Mouse (Mus musculus) liver, adult 2 months (tissue): ENCODE data around the gene Prr30. TPM values are rescaled to one million over a fixed set of nuclear protein-coding genes. Genes with fewer than 3 reads are reported as not detected.
"Not testable (repeated sequence)": the region's sequence is repeated elsewhere in the genome, so short reads cannot be mapped to it uniquely, and the experiment has no call there.

Experiments used
- DNase-seq: peaks from one replicate; pipeline ENCODE4 v3.0.0-alpha.2; 2011; ENCODE audit warnings: low read depth, low spot score; ENCODE audit errors: extremely low read depth
- H3K27ac ChIP-seq: fragments of 200-500 bp; replicated peaks from 2 replicates; pipeline ENCODE4 v1.5.1; 2012; ENCODE audit warnings: low read depth, mild to moderate bottlenecking, control low read depth, inconsistent platforms, low read length; ENCODE audit not compliant: insufficient read depth
- H3K27me3 ChIP-seq: fragments of 200-500 bp; 2 replicates; pipeline ENCODE4 v1.6.1; 2012; ENCODE audit warnings: mild to moderate bottlenecking, moderate library complexity, low read length, inconsistent platforms; ENCODE audit not compliant: control insufficient read depth, insufficient read depth
- H3K36me3 ChIP-seq: fragments of 200-500 bp; 2 replicates; pipeline ENCODE4 v1.6.1; 2012; ENCODE audit warnings: low read length, inconsistent platforms; ENCODE audit not compliant: control insufficient read depth, insufficient read depth
- H3K4me1 ChIP-seq: fragments of 200-500 bp; 2 replicates; pipeline ENCODE4 v1.6.1; 2011; ENCODE audit warnings: low read length; ENCODE audit not compliant: control insufficient read depth, insufficient read depth
- H3K4me3 ChIP-seq: fragments of 200-500 bp; 2 replicates; pipeline ENCODE4 v1.5.1; 2011; ENCODE audit warnings: low read depth, mild to moderate bottlenecking, control low read depth, low read length, moderate library complexity; ENCODE audit not compliant: insufficient read depth
- H3K79me2 ChIP-seq: fragments of 200-500 bp; 2 replicates; pipeline ENCODE4 v1.6.1; 2012; ENCODE audit warnings: inconsistent platforms, mild to moderate bottlenecking, low read length, moderate library complexity; ENCODE audit not compliant: control insufficient read depth, insufficient read depth
- H3K9ac ChIP-seq: fragments of 200-500 bp; 2 replicates; pipeline ENCODE4 v1.6.1; 2012; ENCODE audit warnings: low read depth, mild to moderate bottlenecking, control low read depth, inconsistent platforms, low read length
- CTCF ChIP-seq: fragments of 200-500 bp; IDR thresholded peaks from 2 replicates; pipeline ENCODE4 v1.5.1; 2011; ENCODE audit warnings: low read depth, low read length, control low read depth
- POLR2A ChIP-seq: fragments of 200-500 bp; IDR thresholded peaks from 2 replicates; pipeline ENCODE4 v1.6.1; 2011; ENCODE audit warnings: low read length, control low read depth; ENCODE audit not compliant: insufficient read depth; ENCODE audit errors: extremely low read depth
- WGBS: fragments of 180-500 bp; shearing (Covaris S2); methylation state at CpG from one replicate; pipeline ENCODE4 v1.1.7; 2018; 5-methylcytosine and 5-hydroxymethylcytosine counted together
- polyA plus RNA-seq: library from polyadenylated mRNA; depleted of rRNA; stranded (reverse); fragments of >200 nt; gene quantifications from 2 replicates; pipeline ENCODE4 v1.2.3, GENCODE M21; 2012; rRNA removed
- total RNA-seq: library from RNA; depleted of rRNA; stranded (reverse); fragments of >200 nt; gene quantifications from 2 replicates; pipeline ENCODE4 v1.2.3, GENCODE M21; 2014; rRNA removed

The Prr30 gene
- not detected in 2 replicates for total RNA-seq
- polyA plus RNA-seq: not detected in 2 replicates

DNA sequence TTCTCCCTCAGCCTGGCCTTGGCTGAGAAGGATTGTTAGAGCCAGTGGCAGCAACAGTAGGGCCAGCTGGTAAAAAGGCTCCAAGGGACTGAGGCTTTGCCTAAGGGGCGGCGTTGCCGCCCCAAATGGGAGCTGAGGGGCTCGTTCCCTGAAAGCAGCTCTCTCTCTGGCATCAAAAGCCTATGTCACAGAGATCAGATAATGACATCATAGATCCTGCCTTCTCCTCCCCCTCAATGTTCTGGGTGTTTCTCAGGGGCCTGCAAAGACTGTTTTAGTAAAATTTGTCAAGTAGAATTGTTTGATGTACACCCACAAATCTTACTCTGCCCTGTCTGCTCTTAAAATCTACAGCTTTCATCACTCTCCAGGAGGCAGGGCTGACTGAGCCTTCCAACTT is at the start of gene Prr30:
TSS of gene Prr30 (minus strand) at position 101 of the 400 bp plus-strand sequence.
- Histone ChIP-seq H3K4me1 (no peaks in the 10 kb centered on the region), H3K79me2 (no peaks in the 10 kb centered on the region), H3K9ac (no peak within 1 kb of the TSS), H3K27ac (no peak within 1 kb of the TSS), H3K27me3 (no peaks in the 10 kb centered on the region), H3K4me3 (no peak within 1 kb of the TSS), H3K36me3 (no peaks in the 10 kb centered on the region)
- TF ChIP-seq CTCF (no peak), POLR2A (no peak)
- 74% methylated on average over 4 of the region's 4 CpGs for WGBS
- DNase-seq: no peak

DNA sequence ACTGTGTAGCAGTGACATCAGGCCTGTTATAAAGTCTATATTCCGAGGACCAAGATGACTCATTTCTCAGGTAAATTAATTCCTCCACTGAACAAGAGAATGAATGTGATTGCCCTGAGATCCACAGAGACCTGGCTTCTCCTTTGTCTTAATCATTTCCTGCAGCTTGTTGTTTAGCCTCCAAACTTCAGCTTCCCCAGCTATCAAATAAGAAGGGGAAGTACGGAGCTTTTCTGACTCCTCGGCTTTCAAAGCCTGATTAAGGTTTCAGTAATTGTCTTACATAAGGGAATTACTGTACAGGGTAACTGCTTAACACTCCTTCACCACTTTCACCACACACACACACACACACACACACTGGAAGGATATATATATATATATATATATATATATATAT is 46.7 kb upstream of the Prr30 start:
- H3K9ac ChIP-seq: no peak overlapping the region
- DNase-seq: no peak
- no peaks in the 10 kb centered on the region for H3K36me3 ChIP-seq
- H3K27ac ChIP-seq: no peak overlapping the region
- H3K27me3 ChIP-seq: no peaks in the 10 kb centered on the region
- no peaks in the 10 kb centered on the region for H3K79me2 ChIP-seq
- H3K4me3 ChIP-seq: no peak overlapping the region
- no peaks in the 10 kb centered on the region for H3K4me1 ChIP-seq
- WGBS: 70% methylated on average over 3 of the region's 3 CpGs
- TF ChIP-seq POLR2A (no peak), CTCF (no peak)

GRCm38 (mm10) chr14:101245706-101246105 is 45.6 kb upstream of the Prr30 start:
- no peak for DNase-seq
- H3K27me3 ChIP-seq: no peaks in the 10 kb centered on the region
- no peaks in the 10 kb centered on the region for H3K36me3 ChIP-seq
- no peak overlapping the region for H3K9ac ChIP-seq
- WGBS: 62% methylated on average over 7 of the region's 7 CpGs
- H3K27ac ChIP-seq: no peak overlapping the region
- no peaks in the 10 kb centered on the region for H3K79me2 ChIP-seq
- no peak overlapping the region for H3K4me3 ChIP-seq
- no peaks in the 10 kb centered on the region for H3K4me1 ChIP-seq
- TF ChIP-seq CTCF (no peak), POLR2A (no peak)

DNA sequence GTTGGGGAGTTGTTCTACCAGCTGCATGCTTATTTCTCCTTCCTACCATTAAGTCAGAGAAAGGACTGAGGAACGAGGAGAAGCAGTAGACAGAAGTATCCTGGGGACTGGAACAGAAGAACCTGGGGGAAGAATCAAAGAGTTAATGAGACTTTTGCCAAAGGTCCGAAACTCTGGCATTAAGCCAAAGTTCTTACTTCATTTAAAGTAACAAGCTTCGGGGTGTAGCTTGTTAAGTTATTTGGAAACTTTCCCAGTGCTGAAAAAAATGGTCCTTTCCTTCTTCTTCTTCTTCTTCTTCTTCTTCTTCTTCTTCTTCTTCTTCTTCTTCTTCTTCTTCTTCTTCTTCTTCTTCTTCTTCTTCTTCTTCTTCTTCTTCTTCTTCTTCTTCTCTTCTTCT is 44.3 kb upstream of the Prr30 start:
- not testable (repeated sequence) for H3K4me3 ChIP-seq, H3K27me3 ChIP-seq, H3K36me3 ChIP-seq, H3K4me1 ChIP-seq, H3K79me2 ChIP-seq, H3K9ac ChIP-seq, DNase-seq, H3K27ac ChIP-seq
- 43% methylated on average over 3 of the region's 3 CpGs for WGBS

GRCm38 (mm10) chr14:101237965-101238364 is 37.8 kb upstream of the Prr30 start:
- no peak for TF ChIP-seq POLR2A
- TF ChIP-seq CTCF: no peak
- Histone ChIP-seq H3K79me2 (no peaks in the 10 kb centered on the region), H3K27me3 (no peaks in the 10 kb centered on the region), H3K4me3 (no peak overlapping the region), H3K36me3 (no peaks in the 10 kb centered on the region), H3K27ac (no peak overlapping the region), H3K9ac (no peak overlapping the region), H3K4me1 (no peaks in the 10 kb centered on the region)
- DNase-seq: no peak
- 95% methylated on average over 1 of the region's 1 CpGs for WGBS

DNA sequence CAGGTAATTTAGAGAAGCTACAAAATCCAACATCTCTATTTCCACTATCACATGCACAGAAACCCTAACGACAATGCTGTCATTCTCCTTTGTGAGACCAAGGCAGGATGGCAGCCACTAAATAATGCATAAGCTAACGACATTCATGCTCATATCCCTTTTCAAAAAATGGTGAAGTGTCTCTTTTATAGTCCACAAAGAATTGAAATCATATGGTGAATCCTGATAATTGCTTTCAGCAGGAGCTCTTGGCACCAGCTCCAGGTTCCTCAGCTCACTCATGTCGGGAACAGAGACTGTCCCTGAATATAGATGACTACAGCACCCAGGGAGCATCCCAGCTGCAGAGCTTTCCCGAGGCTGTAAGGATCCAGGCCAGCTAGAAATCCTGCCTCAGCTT is 28.9 kb upstream of the Prr30 start:
- Histone ChIP-seq H3K36me3 (no peaks in the 10 kb centered on the region), H3K27ac (no peak overlapping the region), H3K79me2 (no peaks in the 10 kb centered on the region), H3K27me3 (no peaks in the 10 kb centered on the region), H3K9ac (no peak overlapping the region), H3K4me3 (no peak overlapping the region), H3K4me1 (no peaks in the 10 kb centered on the region)
- TF ChIP-seq POLR2A (no peak), CTCF (no peak)
- WGBS: 66% methylated on average over 4 of the region's 4 CpGs
- DNase-seq: no peak
